Mouse (Mus musculus) erythroblast, adult 5-6 weeks (primary cell): ENCODE results near the gene Mien1. TPM values are rescaled to one million over a fixed set of nuclear protein-coding genes. Genes with fewer than 3 reads are reported as not detected.

Source experiments
- ATAC-seq: replicated peaks from 2 replicates; pipeline ENCODE4 v1.8.0; 2016; ENCODE audit warnings: moderate number of reproducible peaks, mild to moderate bottlenecking, moderate TSS enrichment, inconsistent platforms; ENCODE audit not compliant: poor library complexity, low FRiP score, severe bottlenecking
- total RNA-seq, 2 experiments: library from RNA; stranded (forward) in 1 of 2; stranded (reverse) in 1 of 2; fragments of 150-400 nt in 1 of 2; fragments of 200-764, 138-1000 nt in 1 of 2; gene quantifications; 2 replicates each; pipeline versions ENCODE4 v1.2.3 to v1.2.4; 2015 to 2017; ENCODE audit warnings: low replicate concordance in 2 of 2

Gene Mien1
- total RNA-seq (2015; ENCODE audit: low replicate concordance) (13.4 and 19.9 TPM in 2 replicates), total RNA-seq (2017; ENCODE audit: low replicate concordance) (1.4 and 3.9 TPM in 2 replicates)

- ATAC-seq, result peak; percentile 92
Observed at GRCm38 (mm10) chr11:98438331-98439158, at the start of gene Mien1. Gene Mien1, minus strand, starts transcription at chr11:98438991.

- ATAC-seq, result no peak
Observed at GRCm38 (mm10) chr11:98487526-98488040, 48.8 kb upstream of the Mien1 start.

DNA sequence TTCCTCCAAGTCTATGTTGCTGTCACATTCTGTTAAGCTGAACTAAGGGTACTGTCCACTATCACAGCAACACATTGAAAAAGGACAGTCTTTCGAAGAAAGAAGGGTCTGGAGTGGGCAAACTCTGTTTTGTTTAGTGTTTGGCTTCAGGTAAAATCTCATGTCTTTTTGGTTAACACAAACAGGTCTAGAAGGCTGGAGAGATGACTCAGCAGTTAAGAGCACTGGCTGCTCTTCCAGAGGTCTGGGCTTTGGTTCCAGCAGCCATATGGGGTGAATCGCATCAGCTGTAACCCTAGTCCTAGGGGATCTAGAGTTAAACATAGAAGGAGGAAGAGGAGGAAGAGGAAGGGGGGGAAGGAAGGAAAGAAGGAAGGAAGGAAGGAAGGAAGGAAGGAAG, 47.0 kb upstream of the Mien1 start:
- no peak for ATAC-seq

DNA sequence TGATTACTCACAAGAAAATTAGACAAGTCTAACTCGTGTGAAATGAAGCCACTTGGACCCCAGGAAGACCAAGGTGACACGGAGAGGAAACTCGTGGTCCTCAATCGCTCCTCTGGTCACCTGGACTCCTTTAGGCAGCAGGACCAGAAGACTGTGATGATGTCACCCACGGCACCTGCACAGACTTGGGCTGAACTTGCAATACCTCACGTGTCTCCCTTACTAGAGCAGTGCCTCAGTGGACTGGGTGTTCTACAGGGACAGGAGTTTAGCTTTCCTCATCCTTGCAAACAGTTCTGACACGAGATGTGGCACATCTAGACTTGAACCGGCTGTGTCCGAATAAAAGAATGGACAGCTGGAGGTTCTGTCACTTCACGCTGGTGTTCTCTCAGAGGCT, 43.3 kb upstream of the Mien1 start:
- no peak for ATAC-seq

- no peak for ATAC-seq
Observed at GRCm38 (mm10) chr11:98481231-98481630, 42.4 kb upstream of the Mien1 start.

- no peak for ATAC-seq
Observed at GRCm38 (mm10) chr11:98479940-98480497, 41.2 kb upstream of the Mien1 start.

DNA sequence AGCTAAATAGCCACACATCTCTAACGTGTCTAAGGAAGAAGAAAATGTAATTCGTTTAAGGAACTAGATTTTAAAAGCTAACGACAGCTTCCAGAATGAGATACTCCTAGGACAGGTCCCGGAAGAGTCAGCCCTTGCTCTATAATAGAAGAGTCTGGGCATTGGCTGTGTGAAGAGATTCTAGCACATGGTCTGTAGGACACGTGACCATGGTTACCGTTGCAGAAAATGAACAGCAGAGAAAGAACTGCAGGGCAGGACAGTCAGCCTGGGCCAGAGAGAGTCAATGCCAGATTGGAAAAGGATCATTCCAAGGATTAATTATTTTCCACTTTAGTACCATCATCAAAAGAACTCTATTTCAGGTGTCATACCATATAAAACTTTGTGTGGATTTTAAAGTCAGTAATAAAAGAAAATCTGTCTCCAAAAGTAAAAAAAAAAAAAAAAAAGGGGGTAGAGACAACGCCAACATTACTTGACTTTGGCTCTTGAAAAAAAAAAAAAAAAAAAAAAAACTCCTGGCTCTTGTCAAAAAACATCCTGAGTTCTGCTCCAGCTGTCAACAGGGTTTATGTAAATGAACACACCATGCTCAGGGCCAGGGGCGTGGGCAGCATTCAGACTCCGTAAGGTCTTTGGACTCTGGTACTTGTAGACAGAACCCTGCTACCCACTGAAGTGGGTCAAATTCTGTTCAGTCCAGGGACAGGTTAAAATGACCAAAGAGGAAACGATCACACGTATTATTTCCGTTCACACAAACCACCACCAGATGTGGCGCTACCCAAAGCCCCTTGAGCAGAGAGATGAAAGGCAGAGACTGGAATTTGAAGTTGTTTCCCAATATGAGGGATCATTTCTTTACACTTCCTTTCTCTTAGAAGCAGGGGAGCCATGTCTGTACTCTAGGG, 40.5 kb upstream of the Mien1 start:
- ATAC-seq, result no peak

DNA sequence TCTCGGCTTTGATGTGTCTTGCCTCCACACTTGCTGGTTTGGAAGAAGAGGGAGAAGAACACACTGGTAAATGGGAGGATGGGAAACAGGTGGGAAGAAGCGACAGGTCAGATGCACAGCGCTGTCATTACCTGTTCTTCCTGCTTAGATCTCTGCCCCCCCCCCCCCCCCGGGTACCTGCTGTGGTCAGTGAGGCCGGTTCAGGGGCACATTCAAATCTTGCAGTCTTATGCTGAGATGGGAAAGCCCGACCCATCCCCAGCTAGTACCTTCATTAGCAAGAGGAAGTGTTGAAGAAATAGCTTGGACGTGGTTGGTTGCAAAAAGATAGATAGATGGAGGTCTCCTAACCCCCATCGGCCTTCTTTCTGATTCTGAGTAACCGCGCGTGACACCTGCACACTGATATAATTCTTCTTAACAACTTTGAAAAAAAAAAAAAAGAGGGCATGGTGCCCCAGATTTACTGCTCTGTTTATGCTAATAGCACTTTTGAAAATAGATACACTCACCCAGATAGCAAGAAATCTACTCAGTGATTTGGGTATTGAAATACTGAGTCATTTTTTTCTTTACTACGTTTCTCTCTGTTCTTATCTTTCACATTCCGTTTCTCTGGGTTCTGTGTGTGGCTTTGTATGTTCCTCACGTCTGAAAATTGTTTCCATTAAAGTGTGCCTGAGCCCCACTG, 38.4 kb upstream of the Mien1 start:
- ATAC-seq, result no peak

- no peak for ATAC-seq
Observed at GRCm38 (mm10) chr11:98476434-98476807, 37.6 kb upstream of the Mien1 start.

GRCm38 (mm10) chr11:98475630-98476433, 37.0 kb upstream of the Mien1 start:
- ATAC-seq, result no peak

- no peak for ATAC-seq
Observed at GRCm38 (mm10) chr11:98474967-98475366, 36.2 kb upstream of the Mien1 start.

DNA sequence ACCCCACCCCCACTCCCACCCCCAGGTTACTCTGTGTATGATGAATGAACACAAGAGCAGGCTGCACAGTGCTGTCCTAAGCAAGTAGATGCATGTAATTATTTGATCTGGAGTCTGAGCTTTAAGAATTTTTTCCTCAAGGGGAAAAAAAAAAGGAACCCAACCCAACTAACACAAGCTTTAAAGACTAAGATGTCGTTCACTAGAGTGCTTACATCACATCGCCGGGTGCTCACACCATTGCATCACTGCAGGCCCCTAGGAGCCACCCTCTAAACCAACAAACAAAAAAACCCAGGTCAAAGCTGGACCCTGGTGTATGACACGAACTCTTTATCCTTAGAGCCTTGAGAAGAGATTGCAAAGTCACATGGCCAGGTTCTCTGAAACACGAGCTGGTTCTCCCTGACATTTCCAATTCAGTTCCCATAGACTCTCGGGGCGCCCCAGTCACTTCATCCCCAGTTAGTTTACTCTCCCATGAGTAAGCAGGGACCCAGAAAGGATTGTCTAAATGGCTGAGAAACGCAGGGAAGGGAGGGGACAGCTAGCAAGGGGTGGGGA, 35.2 kb upstream of the Mien1 start:
- ATAC-seq, result no peak

GRCm38 (mm10) chr11:98472696-98473095, 33.9 kb upstream of the Mien1 start:
- ATAC-seq, result no peak

DNA sequence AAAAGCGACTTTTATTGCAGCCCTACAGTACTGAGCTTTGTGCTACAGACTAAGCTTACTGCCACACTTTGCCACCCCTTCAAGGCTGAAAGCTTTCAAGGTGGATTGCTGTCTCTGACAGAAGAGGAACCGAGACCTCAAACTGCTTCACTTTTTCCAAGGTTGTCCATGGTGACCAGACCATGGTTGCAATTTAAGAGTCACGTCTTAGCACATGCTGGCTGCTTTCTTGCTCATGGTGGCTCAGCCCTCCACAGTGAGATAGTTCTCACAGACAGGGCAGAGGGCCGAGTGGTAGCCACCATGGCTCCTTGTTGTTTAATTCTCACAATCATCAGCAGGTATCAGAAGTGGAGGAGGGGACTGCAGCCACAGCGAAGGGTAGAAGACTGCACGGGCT, 32.0 kb upstream of the Mien1 start:
- ATAC-seq, result no peak

- ATAC-seq, result no peak
Observed at GRCm38 (mm10) chr11:98469761-98470714, 31.2 kb upstream of the Mien1 start.

DNA sequence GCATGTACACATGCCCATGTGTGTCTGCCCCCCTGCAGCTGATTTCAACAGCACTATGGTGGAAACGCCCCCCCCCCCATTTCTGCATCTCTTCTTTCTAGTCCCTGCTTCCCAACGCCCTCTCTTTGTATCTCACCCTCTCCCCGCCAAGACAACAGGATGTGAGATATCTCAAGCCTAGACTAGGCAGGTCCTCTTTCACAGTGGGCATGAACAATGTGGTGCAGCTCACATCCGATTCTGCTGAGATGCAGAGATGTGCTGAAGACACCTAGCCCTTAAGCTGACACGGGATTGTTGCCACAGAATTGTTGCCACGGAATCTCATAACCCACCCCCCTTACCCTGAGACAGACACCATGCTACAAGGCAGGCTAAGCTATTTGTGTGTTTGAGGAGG, 25.7 kb upstream of the Mien1 start:
- no peak for ATAC-seq

- ATAC-seq, result no peak
Observed at GRCm38 (mm10) chr11:98463911-98464310, 25.1 kb upstream of the Mien1 start.
